Mouse (Mus musculus) heart, postnatal 0 days (tissue): ENCODE measurements at regions not wholly inside any gene's neighbourhood (a gene's known extent, or its start where the extent isn't known, plus 50 kb on each side); places are given as distances from the start of the nearest gene placed in this dataset.

Experiments
- CTCF ChIP-seq: IDR thresholded peaks from 2 replicates; pipeline ENCODE4 v1.5.1; 2016; ENCODE audit warnings: antibody characterized with exemption, control low read depth, low read depth
- EP300 ChIP-seq: IDR thresholded peaks from 2 replicates; pipeline ENCODE4 v1.6.1; 2016; ENCODE audit warnings: antibody characterized with exemption, low read depth

DNA sequence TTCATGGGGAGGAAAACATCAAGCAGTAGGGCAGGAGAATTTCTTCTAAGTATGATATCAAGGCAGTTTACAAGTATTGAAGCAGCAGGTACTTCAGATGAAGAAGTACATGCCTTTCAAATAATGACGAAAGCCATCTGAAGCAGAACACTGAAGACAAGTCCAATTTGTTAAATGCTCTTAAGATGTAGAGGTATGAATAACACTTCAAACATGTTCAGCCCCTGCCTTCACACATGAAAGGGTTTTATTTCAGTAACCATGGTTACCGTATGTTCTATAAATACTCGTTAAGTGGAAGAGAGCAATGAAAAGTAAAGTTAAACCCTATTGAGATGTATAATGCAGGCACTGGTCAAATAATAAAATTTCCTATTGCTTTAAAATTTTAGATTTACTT lies 101.8 kb downstream of the Mospd2 start:
- TF ChIP-seq CTCF (no peak), EP300 (no peak)
